Mouse (Mus musculus) liver, embryonic 11.5 days (tissue): ENCODE results near the gene Rfx8. TPM values are rescaled to one million over a fixed set of nuclear protein-coding genes. Genes with fewer than 3 reads are reported as not detected.

Experiments
- ATAC-seq: fragments of 200-750 bp; cut with Nextera tagmentation; replicated peaks from 2 replicates; pipeline ENCODE4 v1.8.0; 2017; ENCODE audit warnings: moderate number of reproducible peaks, mild to moderate bottlenecking, moderate TSS enrichment, moderate library complexity; ENCODE audit not compliant: low FRiP score
- DNase-seq: peaks from one replicate; pipeline ENCODE4 v3.0.0-alpha.2; 2017; ENCODE audit warnings: low spot score
- H3K27ac ChIP-seq: fragments of 300-500 bp; sonication (generic); 2 replicates; pipeline ENCODE4 v1.5.1; 2014; ENCODE audit warnings: mild to moderate bottlenecking, low read depth, low read length, control low read depth
- H3K27me3 ChIP-seq: fragments of 300-500 bp; sonication (generic); replicated peaks from 2 replicates; pipeline ENCODE4 v1.6.1; 2014; ENCODE audit warnings: low read length, mixed read lengths; ENCODE audit not compliant: control insufficient read depth, insufficient read depth
- H3K36me3 ChIP-seq: fragments of 300-500 bp; sonication (generic); 2 replicates; pipeline ENCODE4 v1.6.1; 2014; ENCODE audit warnings: mild to moderate bottlenecking, low read length, moderate library complexity, mixed read lengths; ENCODE audit not compliant: control insufficient read depth, insufficient read depth
- H3K4me1 ChIP-seq: fragments of 300-500 bp; sonication (generic); replicated peaks from 2 replicates; pipeline ENCODE4 v1.6.1; 2014; ENCODE audit warnings: low read length, mixed read lengths; ENCODE audit not compliant: control insufficient read depth, insufficient read depth
- H3K4me2 ChIP-seq: fragments of 300-500 bp; sonication (generic); 2 replicates; pipeline ENCODE4 v1.6.1; 2014; ENCODE audit warnings: mild to moderate bottlenecking, control low read depth, moderate library complexity
- H3K4me3 ChIP-seq: fragments of 300-500 bp; sonication (generic); 2 replicates; pipeline ENCODE4 v1.5.1; 2014; ENCODE audit warnings: low read depth, low read length, control low read depth
- H3K9ac ChIP-seq: fragments of 300-500 bp; sonication (generic); 2 replicates; pipeline ENCODE4 v1.6.1; 2014; ENCODE audit warnings: low read depth, low read length, control low read depth
- H3K9me3 ChIP-seq: fragments of 300-500 bp; sonication (generic); 2 replicates; pipeline ENCODE4 v1.6.1; 2016; ENCODE audit warnings: low read length, inconsistent platforms, mixed read lengths; ENCODE audit not compliant: control insufficient read depth
- WGBS: fragments of 180-500 bp; shearing (Covaris S2); extraction: QIAGEN DNeasy Blood & Tissue Kit; methylation state at CpG from one replicate; pipeline ENCODE4 v1.1.7; 2014; 5-methylcytosine and 5-hydroxymethylcytosine counted together
- polyA plus RNA-seq: library from polyadenylated mRNA; unstranded; fragments of >200 nt; fragmentation: Nextera tagmentation; extraction: Ambion mirVana; gene quantifications from 2 replicates; pipeline ENCODE4 v1.2.1, GENCODE M21; 2014

Gene Rfx8
- polyA plus RNA-seq, 1 experiment from 2014 or later = 0.53 TPM

DNA sequence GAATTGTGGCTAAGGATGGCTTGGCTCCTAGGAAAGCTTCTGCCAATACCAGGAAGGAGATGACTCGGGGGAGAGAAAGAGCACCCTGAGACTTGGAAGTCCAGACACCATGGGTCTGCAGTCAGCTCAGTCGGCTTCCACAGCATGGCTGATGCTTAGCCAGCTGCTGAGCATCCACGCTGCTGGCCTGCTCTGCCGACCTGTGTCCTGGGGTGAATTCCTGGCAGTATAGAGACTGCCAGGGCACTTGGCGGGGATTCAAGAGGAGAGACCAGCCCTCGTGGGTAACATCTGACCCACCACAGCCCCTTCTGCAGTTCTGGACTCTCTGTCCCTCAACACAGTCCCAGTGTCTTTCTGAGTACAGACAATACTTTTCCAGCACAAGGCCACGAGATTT lies 26.0 kb downstream of the Rfx8 start:
- no peak for ATAC-seq
- Histone ChIP-seq H3K4me3 (no peak overlapping the region), H3K27me3 (no peaks in the 10 kb centered on the region), H3K36me3 (no peaks in the 10 kb centered on the region), H3K9ac (no peak overlapping the region), H3K4me1 (no peaks in the 10 kb centered on the region), H3K4me2 (no peak overlapping the region), H3K9me3 (no peaks in the 10 kb centered on the region), H3K27ac (no peak overlapping the region)
- WGBS = 62% methylated on average over 7 of the region's 7 CpGs
- DNase-seq = no peak

DNA sequence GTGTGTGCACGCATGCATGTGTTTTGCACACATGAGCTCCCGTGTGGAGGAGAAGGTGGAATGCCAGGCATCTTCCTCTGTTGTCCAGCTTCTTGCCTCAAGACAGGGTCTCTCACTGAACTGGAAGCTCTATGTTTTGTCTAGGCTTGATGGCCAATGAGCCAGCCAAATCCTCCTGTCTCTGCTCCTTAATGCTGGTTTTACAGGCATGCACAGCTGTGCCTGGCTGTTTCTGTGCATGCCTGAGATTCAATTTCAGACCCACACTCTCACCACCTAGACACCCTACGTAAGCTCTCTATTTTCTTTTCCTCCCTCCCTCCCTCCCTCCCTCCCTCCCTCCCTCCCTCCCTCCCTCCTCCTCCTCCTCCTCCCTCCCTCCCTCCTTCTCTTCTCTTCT lies 28.8 kb downstream of the Rfx8 start:
- Histone ChIP-seq H3K27ac (no peak overlapping the region), H3K4me2 (no peak overlapping the region), H3K4me3 (no peak overlapping the region), H3K27me3 (no peaks in the 10 kb centered on the region), H3K9ac (no peak overlapping the region), H3K4me1 (peaks cover 4% of the 10 kb centered on the region; the same call in 1 of the 2 replicates), H3K36me3 (no peaks in the 10 kb centered on the region), H3K9me3 (no peaks in the 10 kb centered on the region)
- no peak for DNase-seq
- 75% methylated on average over 3 of the region's 3 CpGs for WGBS
- no peak for ATAC-seq

DNA sequence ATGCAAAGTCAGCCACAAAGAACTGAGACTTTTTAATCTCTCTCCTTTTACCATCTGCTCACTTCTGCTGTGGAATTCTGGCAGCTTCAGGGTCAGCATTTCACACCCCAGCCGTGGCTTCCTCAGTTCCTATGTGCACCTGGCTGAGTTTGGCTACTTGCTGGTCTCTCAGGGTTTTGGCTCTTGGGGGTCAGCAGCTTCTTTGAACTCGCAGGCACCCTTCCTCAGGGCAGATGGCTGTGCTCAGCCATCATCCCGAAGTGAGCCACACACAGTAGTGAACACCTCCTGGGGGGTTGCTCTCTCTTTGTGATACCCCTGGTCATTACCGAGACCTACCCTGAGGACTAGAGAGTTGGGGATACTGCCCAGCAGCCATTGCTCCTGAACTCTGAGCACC lies 29.7 kb downstream of the Rfx8 start:
- 56% methylated on average over 4 of the region's 4 CpGs for WGBS
- Histone ChIP-seq H3K4me1 (peaks cover 4% of the 10 kb centered on the region; the same call in 1 of the 2 replicates), H3K36me3 (no peaks in the 10 kb centered on the region), H3K9ac (no peak overlapping the region), H3K27ac (no peak overlapping the region), H3K4me2 (no peak overlapping the region), H3K27me3 (no peaks in the 10 kb centered on the region), H3K4me3 (no peak overlapping the region), H3K9me3 (no peaks in the 10 kb centered on the region)
- ATAC-seq (no peak), DNase-seq (no peak)

DNA sequence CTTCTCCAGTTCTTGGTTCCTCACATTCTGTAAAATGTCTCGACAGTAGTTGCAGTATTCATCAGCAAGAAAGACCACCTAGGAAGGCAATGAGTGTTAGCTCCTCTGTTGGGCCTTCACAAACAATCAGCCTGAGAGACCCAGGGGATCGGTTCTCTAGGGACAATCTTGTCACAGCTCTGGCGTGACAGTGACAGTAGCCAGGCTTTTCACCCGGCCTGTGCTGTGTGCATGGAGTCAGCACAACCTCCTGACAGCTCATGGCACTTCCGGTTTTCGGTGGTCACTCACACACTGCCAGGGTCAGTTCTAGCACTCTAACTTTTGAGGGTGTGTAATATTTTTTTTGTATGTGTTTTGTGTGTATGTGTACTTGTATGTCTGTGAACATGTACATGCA lies 32.2 kb downstream of the Rfx8 start:
- ATAC-seq = no peak

DNA sequence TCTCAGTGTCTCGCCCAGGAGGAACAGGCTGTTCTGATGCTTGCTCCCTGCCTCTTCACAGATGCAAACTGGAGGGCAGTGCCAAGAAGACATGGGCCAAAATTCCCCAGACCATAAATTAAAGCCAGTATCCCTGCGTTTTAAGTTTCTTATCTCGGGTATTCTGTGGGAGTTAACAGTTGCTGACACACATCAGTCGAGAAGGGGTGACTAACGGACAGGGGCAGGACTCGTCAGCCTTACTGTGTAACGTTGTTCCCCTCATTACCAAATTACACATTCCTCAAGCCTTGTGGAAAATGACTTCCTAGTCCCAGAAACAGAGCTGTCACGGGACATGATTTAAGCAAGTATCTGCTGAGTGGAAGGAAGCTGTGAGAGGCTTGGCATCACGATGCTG lies 33.5 kb downstream of the Rfx8 start:
- no peak overlapping the region for H3K4me2 ChIP-seq
- no peak overlapping the region for H3K9ac ChIP-seq
- no peaks in the 10 kb centered on the region for H3K36me3 ChIP-seq
- no peak overlapping the region for H3K4me3 ChIP-seq
- no peaks in the 10 kb centered on the region for H3K9me3 ChIP-seq
- H3K27me3 ChIP-seq = no peaks in the 10 kb centered on the region
- DNase-seq (no peak), ATAC-seq (no peak)
- no peak overlapping the region for H3K27ac ChIP-seq
- peaks cover 4% of the 10 kb centered on the region; the same call in 1 of the 2 replicates for H3K4me1 ChIP-seq
- 58% methylated on average over 9 of the region's 9 CpGs for WGBS

More for the DNA sequence above, 32.2 kb downstream of the Rfx8 start:
- Histone ChIP-seq H3K36me3 (no peaks in the 10 kb centered on the region), H3K9ac (no peak overlapping the region), H3K4me1 (peaks cover 4% of the 10 kb centered on the region; the same call in 1 of the 2 replicates), H3K4me2 (no peak overlapping the region), H3K4me3 (no peak overlapping the region), H3K27ac (no peak overlapping the region), H3K27me3 (no peaks in the 10 kb centered on the region), H3K9me3 (no peaks in the 10 kb centered on the region)
- WGBS = 54% methylated on average over 6 of the region's 6 CpGs
- DNase-seq = no peak

DNA sequence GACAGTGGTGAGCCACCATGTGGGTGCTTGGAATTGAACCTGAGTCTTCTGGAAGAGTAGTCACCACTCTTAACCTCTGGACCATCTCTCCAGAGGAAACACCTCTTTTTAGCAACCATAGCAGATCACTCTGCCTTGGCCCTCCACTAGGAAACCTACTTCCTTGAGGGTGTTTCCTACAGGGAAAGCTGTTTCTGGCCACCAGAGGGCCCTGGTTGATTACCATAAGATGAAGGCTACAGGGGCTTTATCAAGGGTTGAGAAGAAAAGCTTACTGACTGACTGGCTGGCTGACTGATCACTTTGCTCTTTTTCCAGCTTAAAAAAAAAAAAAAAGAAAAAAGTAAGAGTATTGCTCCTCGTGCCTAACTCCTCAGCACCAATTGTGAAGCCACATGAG lies 35.0 kb downstream of the Rfx8 start:
- 0% methylated on average over 1 of the region's 1 CpGs for WGBS
- ATAC-seq (no peak; the same call in 1 of the 2 replicates), DNase-seq (no peak)
- H3K4me2 ChIP-seq = no peak overlapping the region
- no peak overlapping the region for H3K27ac ChIP-seq
- H3K4me1 ChIP-seq = peaks cover 4% of the 10 kb centered on the region; the same call in 1 of the 2 replicates
- no peaks in the 10 kb centered on the region for H3K36me3 ChIP-seq
- no peak overlapping the region for H3K4me3 ChIP-seq
- no peak overlapping the region for H3K9ac ChIP-seq
- no peaks in the 10 kb centered on the region for H3K9me3 ChIP-seq
- H3K27me3 ChIP-seq = no peaks in the 10 kb centered on the region

DNA sequence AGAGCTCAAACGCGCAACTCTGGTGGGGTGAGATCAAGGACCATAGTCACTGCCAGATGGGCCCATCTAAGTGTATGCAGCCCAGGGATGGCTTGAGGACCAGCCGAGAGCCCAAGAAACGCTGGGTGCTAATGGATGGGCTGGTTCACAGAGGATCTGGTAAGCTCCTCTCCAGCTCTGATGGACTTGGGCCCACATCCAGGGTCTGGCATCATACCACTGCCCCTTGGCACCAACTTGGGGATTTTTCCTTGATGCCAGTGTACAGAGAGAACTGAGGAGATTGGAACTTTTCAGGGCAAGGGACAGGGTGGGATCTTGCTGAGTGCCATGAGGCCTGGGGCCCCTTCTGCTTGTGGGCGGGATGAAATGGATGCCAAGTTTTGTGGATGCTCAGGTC lies 39.2 kb downstream of the Rfx8 start:
- no peaks in the 10 kb centered on the region for H3K9me3 ChIP-seq
- H3K4me2 ChIP-seq = no peak overlapping the region
- WGBS = 81% methylated on average over 5 of the region's 5 CpGs
- H3K36me3 ChIP-seq = no peaks in the 10 kb centered on the region
- no peak overlapping the region for H3K9ac ChIP-seq
- H3K27ac ChIP-seq = no peak overlapping the region
- no peak for ATAC-seq
- H3K4me3 ChIP-seq = no peak overlapping the region
- H3K27me3 ChIP-seq = no peaks in the 10 kb centered on the region
- H3K4me1 ChIP-seq = no peaks in the 10 kb centered on the region
- no peak for DNase-seq

DNA sequence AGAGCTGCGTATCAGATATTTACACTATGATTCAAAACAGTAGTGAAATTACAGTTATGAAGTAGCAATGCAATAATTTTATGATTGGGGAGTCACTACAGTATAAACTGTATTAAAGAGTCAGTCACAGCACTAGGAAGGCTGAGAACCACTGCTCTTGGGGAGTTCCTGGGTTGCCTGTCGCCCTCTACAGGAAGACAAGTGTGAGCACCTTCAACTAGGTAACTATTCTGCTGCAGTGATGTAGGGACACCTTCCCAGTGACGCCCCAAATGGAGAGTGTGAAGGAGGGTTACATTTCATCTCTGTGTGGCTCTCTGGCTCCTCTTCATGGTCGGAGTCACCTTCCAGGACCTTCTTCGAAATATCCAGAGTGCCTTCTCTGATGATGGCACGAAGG lies 40.3 kb downstream of the Rfx8 start:
- Histone ChIP-seq H3K9me3 (no peaks in the 10 kb centered on the region), H3K4me1 (no peaks in the 10 kb centered on the region), H3K36me3 (no peaks in the 10 kb centered on the region), H3K4me3 (no peak overlapping the region), H3K4me2 (no peak overlapping the region), H3K27me3 (no peaks in the 10 kb centered on the region), H3K27ac (no peak overlapping the region), H3K9ac (no peak overlapping the region)
- 63% methylated on average over 6 of the region's 6 CpGs for WGBS
- DNase-seq (no peak), ATAC-seq (no peak)

DNA sequence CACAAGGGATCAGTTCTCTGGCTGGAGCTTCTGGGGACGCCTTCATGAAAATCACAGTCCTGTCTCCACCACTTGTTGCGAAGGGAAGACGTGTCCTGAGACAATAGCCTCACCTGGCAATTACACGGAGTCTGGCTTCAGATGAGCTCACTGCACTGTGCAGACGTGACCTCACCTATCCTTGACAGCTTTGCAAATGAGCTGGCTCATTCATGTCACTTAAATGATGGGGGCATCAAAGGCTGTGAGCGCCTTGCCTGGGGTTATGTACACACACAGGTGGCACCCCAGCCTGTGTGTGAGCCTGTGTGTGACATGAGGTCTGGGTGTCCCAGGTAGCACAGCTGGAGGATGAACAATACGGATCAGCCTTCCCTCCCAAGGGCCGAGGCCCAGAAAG lies 41.9 kb downstream of the Rfx8 start:
- ATAC-seq = no peak
- Histone ChIP-seq H3K27me3 (no peaks in the 10 kb centered on the region), H3K27ac (no peak overlapping the region), H3K4me3 (no peak overlapping the region), H3K4me1 (no peaks in the 10 kb centered on the region), H3K9me3 (no peaks in the 10 kb centered on the region), H3K36me3 (no peaks in the 10 kb centered on the region), H3K9ac (no peak overlapping the region), H3K4me2 (no peak overlapping the region)
- WGBS = 75% methylated on average over 8 of the region's 8 CpGs
- DNase-seq = no peak
